Mouse (Mus musculus) cortical plate, adult 2 months (tissue): ENCODE results near the gene Cops7a.

ENCODE experiments used
- CTCF ChIP-seq: fragments of 200-500 bp; IDR thresholded peaks from 2 replicates; pipeline ENCODE4 v1.5.1; 2011; ENCODE audit warnings: mild to moderate bottlenecking, control low read depth, low read length; ENCODE audit not compliant: insufficient read depth; ENCODE audit errors: extremely low read depth
- POLR2A ChIP-seq: fragments of 200-500 bp; IDR thresholded peaks from 2 replicates; pipeline ENCODE4 v1.6.1; 2011; ENCODE audit warnings: mild to moderate bottlenecking, low read length, control low read depth; ENCODE audit not compliant: insufficient read depth; ENCODE audit errors: extremely low read depth

DNA sequence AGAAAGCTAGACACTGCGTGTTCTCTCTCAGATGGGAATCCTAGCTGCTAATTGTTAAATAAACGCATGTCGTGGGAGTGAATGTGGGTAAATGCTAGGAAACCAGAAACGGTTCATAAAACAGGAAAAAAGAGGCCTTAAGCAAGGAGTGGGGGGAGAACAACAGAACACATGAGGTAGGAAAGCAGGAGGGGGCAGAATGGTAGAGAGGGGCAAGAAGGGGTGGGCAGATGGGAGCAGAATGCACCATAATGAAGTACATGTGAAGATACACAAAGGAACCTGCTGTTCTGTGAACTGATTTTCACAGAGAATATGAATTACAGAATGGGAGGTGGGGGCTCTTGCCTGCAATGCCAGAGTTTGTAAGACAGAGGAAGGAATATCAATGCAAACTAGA lies 26.9 kb upstream of the Cops7a start:
- TF ChIP-seq POLR2A (no peak), CTCF (no peak)
